Mouse (Mus musculus): ENCODE results near the gene Per3.

GRCm38 (mm10) chr4:151024152-151024551, 20.3 kb downstream of the Per3 start:
- TF ChIP-seq CTCF (IDR thresholded peaks at IDR 0.05; ENCODE audit: extremely low read depth, insufficient read depth, insufficient read length, insufficient replicate concordance) (no peak), POLR2A (IDR thresholded peaks at IDR 0.05; ENCODE audit: low read depth, low read length) (no peak)

Data from spleen, adult 2 months (tissue).